Mouse (Mus musculus): ENCODE data around the gene Slc4a7. TPM values are rescaled to one million over a fixed set of nuclear protein-coding genes. Genes with fewer than 3 reads are reported as not detected.
"Not testable (repeated sequence)": the region's sequence is repeated elsewhere in the genome, so short reads cannot be mapped to it uniquely, and the experiment has no call there.

Gene Slc4a7
- total RNA-seq, 2 experiments from 2014 or later = 14.6 to 29.5 TPM

DNA sequence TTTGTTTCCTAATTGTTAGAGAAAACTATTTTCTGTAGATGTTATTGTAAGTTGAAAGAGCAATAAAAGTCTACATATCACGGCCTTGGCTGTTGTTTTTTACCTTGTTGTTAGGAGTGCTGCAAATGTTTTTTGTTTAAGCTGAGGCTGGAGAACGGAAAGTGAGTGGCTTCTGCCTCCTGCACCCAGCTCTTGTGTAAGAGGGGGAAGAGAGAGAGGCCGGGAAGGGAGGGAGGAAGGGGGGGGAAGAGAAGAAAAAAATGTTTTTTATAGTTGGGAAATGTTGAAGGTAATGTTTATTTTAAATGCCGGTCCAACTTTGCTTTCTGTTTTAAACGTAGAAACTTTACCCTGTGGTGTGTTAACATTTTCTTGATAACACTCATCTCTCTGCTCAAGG is 97.8 kb downstream of the Slc4a7 start:
- DNase-seq (ENCODE audit: low spot score in 2 of 2) = no peak

GRCm38 (mm10) chr14:14800332-14800731 is 98.3 kb downstream of the Slc4a7 start:
- no peak for DNase-seq (ENCODE audit: low spot score in 2 of 2)

DNA sequence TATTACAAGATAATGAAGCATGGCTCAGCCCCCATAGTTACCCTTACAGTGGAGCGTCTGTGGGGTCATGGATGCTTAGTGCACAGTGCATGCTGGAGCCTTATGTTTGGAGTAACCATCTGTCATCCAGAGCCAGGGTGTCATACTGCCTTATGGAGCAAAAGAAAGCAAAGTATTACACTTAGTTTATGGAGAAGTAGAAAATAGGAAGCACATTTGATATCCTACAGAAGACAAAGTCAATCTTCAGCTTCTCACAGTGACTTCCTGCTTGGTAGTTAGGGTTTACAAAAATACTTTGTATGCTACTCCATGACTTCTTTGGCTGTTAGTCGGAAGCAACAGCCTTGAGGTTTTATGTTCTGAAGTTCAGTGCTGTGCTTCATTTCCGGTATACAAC is 98.7 kb downstream of the Slc4a7 start:
- DNase-seq (ENCODE audit: low spot score in 2 of 2) = no peak

- DNase-seq (ENCODE audit: low spot score in 2 of 2) = not testable (repeated sequence)
Measured at GRCm38 (mm10) chr14:14803115-14803514, 101.0 kb downstream of the Slc4a7 start, which contains the start of gene Nek10. TSS of gene Nek10 (plus strand) at chr14:14803415.

DNA sequence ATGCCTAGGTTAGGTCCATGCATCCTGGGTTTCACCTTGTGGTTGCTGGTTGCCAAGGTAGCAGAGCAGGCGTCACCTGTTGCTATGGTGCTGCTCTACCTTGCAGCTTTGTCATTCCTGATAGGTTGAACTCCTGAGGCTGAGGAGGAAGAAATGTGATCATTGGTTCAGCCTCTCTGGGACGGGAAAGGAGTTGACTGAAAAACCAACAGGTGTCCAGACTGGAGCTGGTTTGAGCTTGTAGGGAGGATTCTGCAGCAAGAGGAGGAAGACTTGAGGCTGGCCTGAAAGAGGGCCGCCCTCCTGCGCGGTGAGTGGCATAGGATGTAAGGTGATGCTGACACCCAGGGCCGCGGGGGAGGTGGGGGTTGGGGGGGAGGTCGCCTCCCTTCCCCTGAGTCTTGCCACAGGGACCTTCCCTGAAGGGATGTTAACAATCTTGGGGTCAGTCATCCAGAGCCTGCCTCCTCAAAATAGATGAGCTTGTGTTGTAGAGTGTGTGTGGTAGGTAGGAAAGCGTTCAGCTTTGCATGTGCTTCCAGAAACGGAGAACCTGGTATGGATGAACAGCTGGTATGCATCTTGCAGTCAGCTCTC is 101.9 kb downstream of the Slc4a7 start:
- no peak for DNase-seq (ENCODE audit: low spot score in 2 of 2)

DNA sequence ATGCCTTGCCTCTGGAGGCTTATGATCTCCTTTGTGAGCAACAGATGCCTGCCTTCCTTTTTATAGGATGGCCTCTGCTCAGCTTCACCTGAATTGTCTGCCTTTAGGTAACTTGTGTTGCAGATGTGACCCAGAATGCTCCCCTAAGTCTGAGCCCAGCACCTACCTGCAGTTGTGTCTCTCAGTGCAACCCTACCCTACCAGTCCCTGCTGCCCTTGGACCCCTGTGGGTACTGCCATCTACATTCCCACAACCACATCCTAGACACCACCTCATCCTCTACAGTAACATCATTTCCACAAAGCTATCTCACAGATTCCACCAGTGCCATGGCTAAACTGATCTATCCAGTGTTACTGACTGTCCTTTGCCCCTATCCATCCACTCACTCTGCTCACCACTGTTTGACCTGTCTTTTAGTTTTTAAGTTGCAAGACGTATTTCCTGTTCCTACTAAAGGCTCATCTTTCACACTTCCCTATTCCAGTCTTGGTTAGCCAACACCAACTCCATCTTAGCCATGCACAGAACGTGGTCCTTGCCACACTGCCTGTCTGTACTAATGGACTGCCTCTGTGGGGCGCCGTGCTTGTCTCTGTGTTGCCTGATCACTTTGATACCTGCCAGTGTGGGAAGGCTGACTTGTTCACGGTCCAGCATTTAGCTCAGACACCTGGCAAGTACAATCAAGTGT is 102.6 kb downstream of the Slc4a7 start:
- DNase-seq (ENCODE audit: low spot score in 2 of 2) = no peak

DNA sequence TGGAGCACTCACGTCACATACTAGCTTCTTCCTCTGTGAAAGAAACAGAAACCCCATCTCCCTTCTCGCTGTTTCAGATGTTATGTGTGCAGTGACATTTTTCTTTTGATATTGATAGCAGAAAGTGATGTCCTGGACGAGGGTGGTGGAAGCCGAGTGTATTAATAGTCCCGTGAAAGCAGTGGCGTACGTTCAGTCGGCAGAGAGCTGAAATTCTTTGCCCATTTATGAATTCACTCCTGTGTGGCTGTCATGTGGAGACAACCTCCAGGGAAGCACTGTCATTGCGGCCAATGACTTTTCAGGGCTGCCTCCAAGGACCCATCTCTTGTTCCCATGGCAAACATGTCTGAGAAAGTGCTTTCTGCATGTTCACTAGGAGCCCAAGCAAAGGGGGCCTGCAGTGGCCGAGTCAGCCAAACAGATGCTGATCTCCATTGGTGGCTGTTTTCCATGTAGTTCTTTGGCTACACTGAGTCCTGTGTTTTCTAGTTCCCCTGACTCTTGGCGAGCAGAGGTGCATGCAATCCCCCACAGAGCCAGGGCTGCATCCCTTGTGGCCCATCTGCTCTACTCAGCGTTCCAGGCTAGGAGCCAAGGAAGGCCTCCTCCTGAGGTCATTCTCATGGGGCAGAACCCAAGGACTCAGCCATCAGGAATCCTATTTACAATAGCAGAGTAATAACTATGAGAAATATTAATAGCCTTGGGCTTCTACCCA is 130.6 kb downstream of the Slc4a7 start:
- DNase-seq (ENCODE audit: low spot score in 2 of 2) = peak; percentile 44 to 59

DNA sequence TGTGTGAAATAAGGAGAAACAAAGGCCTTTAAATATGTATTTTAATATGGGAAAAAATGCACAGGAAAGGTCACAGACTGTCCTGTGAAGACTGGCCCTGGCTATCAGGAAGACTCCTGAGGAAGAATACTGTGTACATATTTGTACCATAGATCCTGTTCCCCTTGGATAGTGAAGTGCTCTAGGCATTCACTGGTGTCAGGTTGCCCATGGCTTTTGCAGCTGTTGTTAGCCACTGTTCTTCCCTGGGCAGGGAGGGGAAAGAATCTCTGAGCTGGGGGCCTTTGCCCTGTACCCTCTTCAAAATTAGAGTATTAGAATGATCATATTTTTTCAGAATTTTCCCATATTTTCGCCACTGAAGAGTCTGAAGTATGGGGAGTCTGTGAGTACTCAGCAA is 131.4 kb downstream of the Slc4a7 start:
- DNase-seq (ENCODE audit: low spot score in 2 of 2) = no peak

- no peak for DNase-seq (ENCODE audit: low spot score in 2 of 2)
Measured at GRCm38 (mm10) chr14:14834266-14834665, 132.2 kb downstream of the Slc4a7 start.

- DNase-seq (ENCODE audit: low spot score in 2 of 2) = no peak
Measured at GRCm38 (mm10) chr14:14837627-14838026, 135.5 kb downstream of the Slc4a7 start.

DNA sequence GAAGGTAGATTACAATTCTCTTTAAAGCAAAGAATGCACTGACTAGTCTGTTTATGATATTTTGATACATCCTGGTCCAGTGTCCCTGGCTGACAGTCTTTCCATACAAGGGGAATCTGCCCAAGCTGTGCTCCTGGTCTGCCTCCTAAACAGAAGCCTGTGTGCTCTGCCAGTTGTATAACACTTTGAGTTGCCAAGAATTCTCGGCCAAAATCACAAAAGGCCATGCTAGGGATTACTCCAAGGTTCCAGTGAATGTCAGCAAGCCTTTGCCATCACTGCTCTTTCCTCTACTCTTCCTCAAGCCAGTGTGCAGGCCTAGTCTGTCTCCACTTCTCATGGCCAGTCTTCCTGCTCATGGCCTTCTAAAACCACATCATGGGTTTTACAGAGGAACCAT is 136.0 kb downstream of the Slc4a7 start:
- DNase-seq (ENCODE audit: low spot score in 2 of 2) = no peak

DNA sequence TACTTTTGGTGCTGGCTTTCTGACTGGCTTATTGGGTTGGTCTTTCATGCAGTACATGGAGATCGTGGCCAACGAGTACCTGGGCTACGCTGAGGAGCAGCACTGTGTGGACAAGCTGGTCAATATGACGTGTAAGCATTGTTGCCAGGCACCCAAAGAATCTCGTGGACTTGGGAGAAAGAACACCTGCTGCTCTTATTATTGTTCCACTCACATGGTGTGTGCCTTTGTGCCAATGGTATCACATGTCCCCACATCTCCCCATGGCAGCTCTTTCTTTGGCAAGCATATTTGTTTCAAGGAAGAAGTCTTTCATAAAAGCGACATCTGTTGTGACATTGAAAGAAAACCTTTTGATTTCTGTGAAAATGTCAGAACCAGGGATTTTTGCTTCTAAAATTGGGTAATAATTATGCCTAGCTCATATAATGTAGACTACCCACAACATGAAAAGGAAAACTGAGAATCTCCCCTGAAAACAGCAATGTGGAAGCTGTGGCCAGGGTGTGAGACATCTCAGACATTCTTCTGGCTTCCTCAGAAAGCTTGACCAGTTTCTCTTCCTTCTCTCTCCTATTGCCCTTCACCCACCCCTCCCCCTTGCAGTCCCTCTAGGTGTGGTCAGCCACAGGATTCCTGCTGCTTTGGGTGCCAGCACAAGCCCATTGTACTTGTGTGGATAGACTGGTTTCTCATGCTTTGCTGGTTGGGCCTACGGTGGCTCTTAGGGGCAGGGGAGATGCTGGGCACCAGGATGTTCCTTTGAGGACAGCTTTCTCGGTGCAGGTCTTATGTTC is 140.9 kb downstream of the Slc4a7 start:
- no peak for DNase-seq (ENCODE audit: low spot score in 2 of 2)

Other genes starting within 250 kb of the Slc4a7 start
- gene Nek10, start 101.1 kb downstream of the Slc4a7 start, total RNA-seq (2021) = under 1 TPM in 1 of 2 experiments, not detected in 1; 0.03 TPM